Mouse (Mus musculus) forebrain, postnatal 0 days (tissue): ENCODE measurements around the gene BC029722. TPM values are rescaled to one million over a fixed set of nuclear protein-coding genes. Genes with fewer than 3 reads are reported as not detected.

ENCODE experiments used
- ATAC-seq: fragments of 200-750 bp; cut with Nextera tagmentation; 2 replicates; pipeline ENCODE4 v1.8.0; 2017; ENCODE audit warnings: mild to moderate bottlenecking, moderate library complexity
- DNase-seq: peaks from one replicate; pipeline ENCODE4 v3.0.0-alpha.2; 2015
- H3K27ac ChIP-seq: fragments of 300-500 bp; sonication (generic); 2 replicates; pipeline ENCODE4 v1.5.1; 2014; ENCODE audit warnings: low read depth, mild to moderate bottlenecking, antibody characterized with exemption, low read length, moderate library complexity, mixed read lengths
- H3K27me3 ChIP-seq: fragments of 300-500 bp; sonication (generic); 2 replicates; pipeline ENCODE4 v1.6.1; 2014; ENCODE audit warnings: mild to moderate bottlenecking, low read length, mixed read lengths; ENCODE audit not compliant: insufficient read depth
- H3K36me3 ChIP-seq: fragments of 300-500 bp; sonication (generic); 2 replicates; pipeline ENCODE4 v1.6.1; 2014; ENCODE audit warnings: mild to moderate bottlenecking, moderate library complexity; ENCODE audit not compliant: insufficient read depth
- H3K4me1 ChIP-seq: fragments of 300-500 bp; sonication (generic); 2 replicates; pipeline ENCODE4 v1.6.1; 2014; ENCODE audit warnings: antibody characterized with exemption; ENCODE audit not compliant: insufficient read depth
- H3K4me2 ChIP-seq: fragments of 300-500 bp; sonication (generic); 2 replicates; pipeline ENCODE4 v1.6.1; 2014; ENCODE audit warnings: low read depth, mild to moderate bottlenecking, moderate library complexity
- H3K4me3 ChIP-seq: fragments of 300-500 bp; sonication (generic); 2 replicates; pipeline ENCODE4 v1.5.1; 2014; ENCODE audit warnings: low read depth, low read length, mixed read lengths
- H3K9ac ChIP-seq: fragments of 300-500 bp; sonication (generic); 2 replicates; pipeline ENCODE4 v1.6.1; 2014; ENCODE audit warnings: mild to moderate bottlenecking
- H3K9me3 ChIP-seq: fragments of 300-500 bp; sonication (generic); 2 replicates; pipeline ENCODE4 v1.6.1; 2016; ENCODE audit warnings: low read length
- CTCF ChIP-seq: sonication (generic); IDR thresholded peaks from 2 replicates; pipeline ENCODE4 v1.5.1; 2016; ENCODE audit warnings: antibody characterized with exemption, control low read depth, low read depth
- WGBS: fragments of 180-500 bp; shearing (Covaris S2); extraction: QIAGEN DNeasy Blood & Tissue Kit; methylation state at CpG from one replicate; pipeline ENCODE4 v1.1.7; 2014; 5-methylcytosine and 5-hydroxymethylcytosine counted together
- polyA plus RNA-seq: library from polyadenylated mRNA; unstranded; fragments of >200 nt; fragmentation: Nextera tagmentation; extraction: Ambion mirVana; gene quantifications from 2 replicates; pipeline ENCODE4 v1.2.1, GENCODE M21; 2015
- total RNA-seq: library from RNA; depleted of rRNA; stranded (reverse); fragments of >200 nt; gene quantifications from 2 replicates; pipeline ENCODE4 v1.2.3, GENCODE M21; 2014

BC029722 gene
- total and polyA plus RNA-seq, 2 experiments from 2014 or later, result 26.4 to 53.4 TPM

- DNase-seq (no peak), ATAC-seq (no peak)
- TF ChIP-seq CTCF, result peak; percentile 38
- H3K36me3 ChIP-seq, result peaks cover 47% of the 10 kb centered on the region
- 57% methylated on average over 3 of the region's 3 CpGs for WGBS
- H3K27ac ChIP-seq, result no peak overlapping the region
- H3K4me3 ChIP-seq, result no peak overlapping the region
- H3K9me3 ChIP-seq, result no peaks in the 10 kb centered on the region
- H3K4me2 ChIP-seq, result no peak overlapping the region
- H3K9ac ChIP-seq, result no peak overlapping the region
- no peaks in the 10 kb centered on the region for H3K4me1 ChIP-seq
- no peaks in the 10 kb centered on the region for H3K27me3 ChIP-seq
These were observed 16.5 kb downstream of the BC029722 start for GRCm38 (mm10) chr2:155802761-155803160.

GRCm38 (mm10) chr2:155798613-155799012 is 20.6 kb downstream of the BC029722 start:
- TF ChIP-seq CTCF, result no peak
- Histone ChIP-seq H3K4me3 (no peak overlapping the region), H3K4me2 (no peak overlapping the region), H3K4me1 (no peaks in the 10 kb centered on the region), H3K27ac (no peak overlapping the region), H3K36me3 (peaks cover 50% of the 10 kb centered on the region), H3K27me3 (no peaks in the 10 kb centered on the region), H3K9ac (no peak overlapping the region), H3K9me3 (no peaks in the 10 kb centered on the region)
- ATAC-seq (no peak), DNase-seq (no peak)
- 58% methylated on average over 3 of the region's 3 CpGs for WGBS

- H3K27ac ChIP-seq, result no peak overlapping the region
- peaks cover 37% of the 10 kb centered on the region for H3K36me3 ChIP-seq
- 79% methylated on average over 12 of the region's 12 CpGs for WGBS
- no peak overlapping the region for H3K9ac ChIP-seq
- H3K4me2 ChIP-seq, result no peak overlapping the region
- DNase-seq, result no peak
- TF ChIP-seq CTCF, result no peak
- ATAC-seq, result no peak
- H3K4me3 ChIP-seq, result no peak overlapping the region
- no peaks in the 10 kb centered on the region for H3K4me1 ChIP-seq
- no peaks in the 10 kb centered on the region for H3K9me3 ChIP-seq
- H3K27me3 ChIP-seq, result no peaks in the 10 kb centered on the region
These were observed 24.4 kb downstream of the BC029722 start for GRCm38 (mm10) chr2:155794674-155795445.

- Histone ChIP-seq H3K27ac (no peak overlapping the region), H3K36me3 (peaks cover 18% of the 10 kb centered on the region), H3K4me1 (no peaks in the 10 kb centered on the region), H3K4me3 (no peak overlapping the region), H3K27me3 (no peaks in the 10 kb centered on the region), H3K9ac (no peak overlapping the region), H3K9me3 (no peaks in the 10 kb centered on the region), H3K4me2 (no peak overlapping the region)
- ATAC-seq, result no peak
- 29% methylated on average over 12 of the region's 12 CpGs for WGBS
- TF ChIP-seq CTCF, result no peak
- DNase-seq, result no peak
These were observed 26.3 kb downstream of the BC029722 start for GRCm38 (mm10) chr2:155792899-155793298.

- no peak overlapping the region for H3K4me3 ChIP-seq
- no peaks in the 10 kb centered on the region for H3K36me3 ChIP-seq
- TF ChIP-seq CTCF, result no peak
- 68% methylated on average over 18 of the region's 18 CpGs for WGBS
- no peaks in the 10 kb centered on the region for H3K9me3 ChIP-seq
- ATAC-seq (peak; percentile 34), DNase-seq (no peak)
- H3K4me1 ChIP-seq, result no peaks in the 10 kb centered on the region
- H3K27me3 ChIP-seq, result no peaks in the 10 kb centered on the region
- peak overlapping the region; percentile 35; the same call in 1 of the 2 replicates for H3K27ac ChIP-seq
- H3K9ac ChIP-seq, result no peak overlapping the region
- H3K4me2 ChIP-seq, result no peak overlapping the region
These were observed 31.0 kb downstream of the BC029722 start for GRCm38 (mm10) chr2:155787949-155788931.

- H3K4me3 ChIP-seq, result no peak overlapping the region
- no peak overlapping the region for H3K4me2 ChIP-seq
- no peak for TF ChIP-seq CTCF
- 78% methylated on average over 5 of the region's 5 CpGs for WGBS
- no peaks in the 10 kb centered on the region for H3K27me3 ChIP-seq
- ATAC-seq, result no peak
- H3K9ac ChIP-seq, result no peak overlapping the region
- no peaks in the 10 kb centered on the region for H3K4me1 ChIP-seq
- DNase-seq, result no peak
- H3K36me3 ChIP-seq, result no peaks in the 10 kb centered on the region
- no peaks in the 10 kb centered on the region for H3K9me3 ChIP-seq
- H3K27ac ChIP-seq, result no peak overlapping the region
These were observed 32.3 kb downstream of the BC029722 start for GRCm38 (mm10) chr2:155786905-155787304.

GRCm38 (mm10) chr2:155784534-155784933 is 34.7 kb downstream of the BC029722 start:
- Histone ChIP-seq H3K27me3 (no peaks in the 10 kb centered on the region), H3K27ac (no peak overlapping the region), H3K9ac (no peak overlapping the region), H3K9me3 (no peaks in the 10 kb centered on the region), H3K4me1 (no peaks in the 10 kb centered on the region), H3K4me3 (no peak overlapping the region), H3K4me2 (no peak overlapping the region), H3K36me3 (no peaks in the 10 kb centered on the region)
- no peak for DNase-seq
- ATAC-seq, result no peak
- 78% methylated on average over 6 of the region's 6 CpGs for WGBS
- TF ChIP-seq CTCF, result no peak
